Mouse (Mus musculus) heart, adult 10 weeks (tissue): ENCODE results near the gene Prokr2. TPM values are rescaled to one million over a fixed set of nuclear protein-coding genes. Genes with fewer than 3 reads are reported as not detected.

Experiments
- polyA plus RNA-seq: library from polyadenylated mRNA; stranded (reverse); fragments of 350-450 nt; fragmentation: Illumina TruSeq; extraction: RNeasy Lipid Tissue Mini Kit (QIAGEN cat#74804); gene quantifications from one replicate; pipeline ENCODE4 v1.2.3, GENCODE M21; 2014; ENCODE audit warnings: low read depth, low replicate concordance

The Prokr2 gene
- 0.18 TPM for polyA plus RNA-seq

GRCm38 (mm10) chr2:132385194-132385838 is at the start of gene Prokr2:
Gene Prokr2 (minus strand): TSS chr2:132385447.

Other genes starting within 250 kb of the Prokr2 start
- gene Slc23a2, start 240.3 kb downstream of the Prokr2 start, polyA plus RNA-seq = 10.6 TPM
- gene Tmem230, start 137.6 kb downstream of the Prokr2 start, polyA plus RNA-seq = 35.0 TPM
- gene Pcna, start 132.1 kb downstream of the Prokr2 start, polyA plus RNA-seq = 59.8 TPM
- gene Cds2, start 122.3 kb downstream of the Prokr2 start, polyA plus RNA-seq = 68.6 TPM
- 219 TPM for gene Gpcpd1, start 202.3 kb upstream of the Prokr2 start, polyA plus RNA-seq